Mouse (Mus musculus) E14TG2a.4 (cell line): ENCODE measurements around the gene Gm13277.
"Not testable (repeated sequence)": the region's sequence is repeated elsewhere in the genome, so short reads cannot be mapped to it uniquely, and the experiment has no call there.

Source experiments
- H3K27me3 ChIP-seq: 2 replicates; pipeline ENCODE4 v1.6.1; 2014; ENCODE audit warnings: low read length, control low read depth; ENCODE audit not compliant: insufficient read depth
- H3K36me3 ChIP-seq: 2 replicates; pipeline ENCODE4 v1.6.1; 2014; ENCODE audit warnings: low read length, control low read depth; ENCODE audit not compliant: insufficient read depth
- H3K4me1 ChIP-seq: replicated peaks from 2 replicates; pipeline ENCODE4 v1.6.1; 2014; ENCODE audit warnings: low read depth, low read length, control low read depth
- H3K4me3 ChIP-seq: replicated peaks from 2 replicates; pipeline ENCODE4 v1.5.1; 2014; ENCODE audit warnings: mild to moderate bottlenecking, low read length
- H3K9me3 ChIP-seq: 2 replicates; pipeline ENCODE4 v1.6.1; 2014; ENCODE audit warnings: low read length, control low read depth

Gm13277 gene

GRCm38 (mm10) chr4:88761776-88762175 lies 26.7 kb upstream of the Gm13277 start:
- not testable (repeated sequence) for H3K27me3 ChIP-seq, H3K36me3 ChIP-seq, H3K4me3 ChIP-seq, H3K4me1 ChIP-seq, H3K9me3 ChIP-seq

GRCm38 (mm10) chr4:88762341-88762740 lies 26.1 kb upstream of the Gm13277 start:
- not testable (repeated sequence) for H3K36me3 ChIP-seq, H3K27me3 ChIP-seq, H3K4me3 ChIP-seq, H3K9me3 ChIP-seq, H3K4me1 ChIP-seq

DNA sequence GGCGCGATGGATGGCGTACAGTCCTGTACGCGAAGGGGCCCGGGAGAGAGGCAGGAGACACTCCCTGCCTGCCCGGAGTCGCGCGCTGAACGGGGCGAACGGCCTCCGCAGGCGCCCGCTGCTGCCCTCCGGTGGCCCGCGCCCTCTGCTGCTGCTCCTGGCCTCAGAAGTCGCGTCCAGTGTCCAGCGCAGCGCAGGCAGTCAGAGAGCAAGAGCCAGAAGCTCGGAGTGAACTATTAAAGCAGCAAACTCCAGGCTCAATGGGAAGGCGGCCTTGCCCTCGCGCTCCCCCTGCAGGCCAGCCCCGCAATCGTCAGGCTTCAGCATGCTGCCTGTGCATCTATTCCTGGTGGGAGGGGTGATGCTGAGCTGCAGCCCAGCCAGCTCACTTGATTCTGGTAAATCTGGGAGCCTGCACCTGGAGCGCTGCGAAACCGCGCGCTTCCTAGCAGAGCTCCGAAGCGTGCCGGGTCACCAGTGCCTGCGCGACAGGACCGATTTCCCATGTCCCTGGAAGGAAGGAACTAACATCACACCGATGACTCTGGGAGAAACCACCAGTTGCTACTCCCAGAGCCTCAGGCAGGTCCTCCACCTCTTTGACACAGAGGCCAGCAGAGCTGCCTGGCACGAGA lies 24.9 kb upstream of the Gm13277 start:
- H3K27me3 ChIP-seq, H3K9me3 ChIP-seq, H3K4me3 ChIP-seq: not testable (repeated sequence)

DNA sequence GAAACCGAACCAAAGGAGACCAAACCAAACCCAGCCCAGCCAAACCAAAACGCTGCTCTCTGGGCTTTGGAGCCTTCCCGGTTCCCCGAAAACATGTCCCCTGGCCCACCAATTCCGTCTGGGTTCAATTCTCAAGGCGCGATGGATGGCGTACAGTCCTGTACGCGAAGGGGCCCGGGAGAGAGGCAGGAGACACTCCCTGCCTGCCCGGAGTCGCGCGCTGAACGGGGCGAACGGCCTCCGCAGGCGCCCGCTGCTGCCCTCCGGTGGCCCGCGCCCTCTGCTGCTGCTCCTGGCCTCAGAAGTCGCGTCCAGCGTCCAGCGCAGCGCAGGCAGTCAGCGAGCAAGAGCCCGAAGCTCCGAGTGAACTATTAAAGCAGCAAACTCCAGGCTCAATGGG lies 14.9 kb upstream of the Gm13277 start, which contains the start of gene Gm13290:
TSS of gene Gm13290 (plus strand) at position 301 of the 400 bp plus-strand sequence.
- not testable (repeated sequence) for H3K4me3 ChIP-seq, H3K36me3 ChIP-seq, H3K4me1 ChIP-seq, H3K27me3 ChIP-seq, H3K9me3 ChIP-seq

More for the DNA sequence above, 24.9 kb upstream of the Gm13277 start:
- H3K36me3 ChIP-seq, H3K4me1 ChIP-seq: not testable (repeated sequence)

- not testable (repeated sequence) for H3K27me3 ChIP-seq, H3K4me1 ChIP-seq, H3K36me3 ChIP-seq, H3K9me3 ChIP-seq, H3K4me3 ChIP-seq
Observed at GRCm38 (mm10) chr4:88776622-88777021, 11.8 kb upstream of the Gm13277 start, which contains the start of gene Gm13289. Gm13289 (plus strand) TSS chr4:88776922.

DNA sequence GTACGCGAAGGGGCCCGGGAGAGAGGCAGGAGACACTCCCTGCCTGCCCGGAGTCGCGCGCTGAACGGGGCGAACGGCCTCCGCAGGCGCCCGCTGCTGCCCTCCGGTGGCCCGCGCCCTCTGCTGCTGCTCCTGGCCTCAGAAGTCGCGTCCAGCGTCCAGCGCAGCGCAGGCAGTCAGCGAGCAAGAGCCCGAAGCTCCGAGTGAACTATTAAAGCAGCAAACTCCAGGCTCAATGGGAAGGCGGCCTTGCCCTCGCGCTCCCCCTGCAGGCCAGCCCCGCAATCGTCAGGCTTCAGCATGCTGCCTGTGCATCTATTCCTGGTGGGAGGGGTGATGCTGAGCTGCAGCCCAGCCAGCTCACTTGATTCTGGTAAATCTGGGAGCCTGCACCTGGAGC lies 8.9 kb upstream of the Gm13277 start, which contains the start of gene Gm13272:
TSS of gene Gm13272 (plus strand) at position 301 of the 400 bp plus-strand sequence.
- not testable (repeated sequence) for H3K4me3 ChIP-seq, H3K27me3 ChIP-seq, H3K9me3 ChIP-seq, H3K4me1 ChIP-seq, H3K36me3 ChIP-seq

DNA sequence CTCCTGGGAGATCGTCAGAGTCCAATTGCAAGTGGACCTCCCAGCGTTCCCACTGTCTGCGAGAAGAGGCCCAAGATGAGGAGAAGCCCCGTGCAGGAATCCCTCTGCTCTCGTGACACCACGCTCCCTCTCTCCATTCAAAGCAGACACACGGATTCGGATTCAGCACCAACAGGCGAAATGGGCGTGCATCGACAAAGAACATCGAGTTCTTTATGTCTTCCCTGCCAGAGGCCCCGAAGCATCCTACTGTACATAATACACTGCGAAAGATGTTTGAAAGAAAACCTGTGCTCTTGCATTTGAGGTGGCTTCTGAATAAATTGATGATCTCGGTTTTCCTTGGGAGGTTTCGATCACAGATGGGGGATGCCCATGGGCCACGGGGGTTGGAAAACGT lies 8.1 kb upstream of the Gm13277 start:
- H3K9me3 ChIP-seq, H3K4me1 ChIP-seq, H3K27me3 ChIP-seq, H3K36me3 ChIP-seq, H3K4me3 ChIP-seq: not testable (repeated sequence)

- not testable (repeated sequence) for H3K27me3 ChIP-seq, H3K4me1 ChIP-seq, H3K9me3 ChIP-seq, H3K4me3 ChIP-seq, H3K36me3 ChIP-seq
Observed at GRCm38 (mm10) chr4:88781831-88782230, 6.6 kb upstream of the Gm13277 start, which contains the start of gene Ifnz. Ifnz (plus strand) TSS chr4:88782131.

GRCm38 (mm10) chr4:88782335-88782734 lies 6.1 kb upstream of the Gm13277 start:
- H3K36me3 ChIP-seq, H3K4me1 ChIP-seq, H3K27me3 ChIP-seq, H3K4me3 ChIP-seq, H3K9me3 ChIP-seq: not testable (repeated sequence)

- H3K9me3 ChIP-seq, H3K4me1 ChIP-seq, H3K36me3 ChIP-seq, H3K27me3 ChIP-seq, H3K4me3 ChIP-seq: not testable (repeated sequence)
Observed at GRCm38 (mm10) chr4:88785409-88785808, 3.0 kb upstream of the Gm13277 start, which contains the start of gene Gm13276. Gm13276 (plus strand) TSS chr4:88785709.

- H3K36me3 ChIP-seq, H3K9me3 ChIP-seq, H3K4me3 ChIP-seq, H3K4me1 ChIP-seq, H3K27me3 ChIP-seq: not testable (repeated sequence)
Observed at GRCm38 (mm10) chr4:88791250-88791649, 2.8 kb downstream of the Gm13277 start, which contains the start of gene Gm13278. Gm13278 (plus strand) TSS chr4:88791550.

GRCm38 (mm10) chr4:88793936-88794675 lies 5.7 kb downstream of the Gm13277 start, which contains the start of gene Gm13275:
Gm13275 (plus strand) TSS chr4:88794487.
- H3K4me3 ChIP-seq, H3K36me3 ChIP-seq, H3K27me3 ChIP-seq, H3K9me3 ChIP-seq, H3K4me1 ChIP-seq: not testable (repeated sequence)

DNA sequence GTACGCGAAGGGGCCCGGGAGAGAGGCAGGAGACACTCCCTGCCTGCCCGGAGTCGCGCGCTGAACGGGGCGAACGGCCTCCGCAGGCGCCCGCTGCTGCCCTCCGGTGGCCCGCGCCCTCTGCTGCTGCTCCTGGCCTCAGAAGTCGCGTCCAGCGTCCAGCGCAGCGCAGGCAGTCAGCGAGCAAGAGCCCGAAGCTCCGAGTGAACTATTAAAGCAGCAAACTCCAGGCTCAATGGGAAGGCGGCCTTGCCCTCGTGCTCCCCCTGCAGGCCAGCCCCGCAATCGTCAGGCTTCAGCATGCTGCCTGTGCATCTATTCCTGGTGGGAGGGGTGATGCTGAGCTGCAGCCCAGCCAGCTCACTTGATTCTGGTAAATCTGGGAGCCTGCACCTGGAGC lies 8.7 kb downstream of the Gm13277 start, which contains the start of gene Gm13279:
TSS of gene Gm13279 (plus strand) at position 301 of the 400 bp plus-strand sequence.
- H3K9me3 ChIP-seq, H3K4me1 ChIP-seq, H3K36me3 ChIP-seq, H3K4me3 ChIP-seq, H3K27me3 ChIP-seq: not testable (repeated sequence)

- H3K27me3 ChIP-seq, H3K4me3 ChIP-seq: not testable (repeated sequence)
Observed at GRCm38 (mm10) chr4:88799365-88799764, 10.9 kb downstream of the Gm13277 start, which contains the start of gene Gm13285. Gm13285 (plus strand) TSS chr4:88799665.

More at GRCm38 (mm10) chr4:88799365-88799764, 10.9 kb downstream of the Gm13277 start, which contains the start of gene Gm13285:
- H3K9me3 ChIP-seq, H3K36me3 ChIP-seq, H3K4me1 ChIP-seq: not testable (repeated sequence)
